Mouse (Mus musculus): ENCODE results near the gene Nipsnap1.

Nipsnap1 gene

DNA sequence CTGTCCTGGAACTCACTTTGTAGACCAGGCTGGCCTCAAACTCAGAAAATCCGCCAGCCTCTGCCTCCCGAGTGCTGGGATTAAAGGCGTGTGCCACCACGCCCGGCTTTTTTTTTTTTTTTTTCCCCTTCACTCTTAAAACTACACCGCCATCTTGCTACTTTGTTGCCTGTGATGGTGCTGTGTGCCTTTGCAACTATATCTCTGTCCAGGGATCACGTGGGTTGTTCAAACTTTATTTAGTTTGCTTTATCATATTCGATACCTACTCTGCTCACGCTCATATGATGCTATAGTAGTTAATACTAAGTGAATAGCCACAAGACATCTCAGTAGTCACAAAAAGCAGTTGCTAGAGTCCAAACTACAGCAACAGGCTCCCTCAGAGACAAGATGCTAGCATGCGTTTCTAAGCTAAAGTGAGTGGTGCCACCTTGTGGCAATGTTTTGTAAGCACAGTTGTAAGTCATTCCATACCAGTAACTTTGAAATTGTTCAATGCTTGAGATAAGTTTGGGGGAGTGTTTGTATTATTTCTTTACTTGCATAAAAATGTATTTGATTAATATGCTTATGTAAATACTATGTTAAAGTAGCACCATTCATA, 8.0 kb upstream of the Nipsnap1 start:
- no peak for DNase-seq (ENCODE audit: low spot score)

DNA sequence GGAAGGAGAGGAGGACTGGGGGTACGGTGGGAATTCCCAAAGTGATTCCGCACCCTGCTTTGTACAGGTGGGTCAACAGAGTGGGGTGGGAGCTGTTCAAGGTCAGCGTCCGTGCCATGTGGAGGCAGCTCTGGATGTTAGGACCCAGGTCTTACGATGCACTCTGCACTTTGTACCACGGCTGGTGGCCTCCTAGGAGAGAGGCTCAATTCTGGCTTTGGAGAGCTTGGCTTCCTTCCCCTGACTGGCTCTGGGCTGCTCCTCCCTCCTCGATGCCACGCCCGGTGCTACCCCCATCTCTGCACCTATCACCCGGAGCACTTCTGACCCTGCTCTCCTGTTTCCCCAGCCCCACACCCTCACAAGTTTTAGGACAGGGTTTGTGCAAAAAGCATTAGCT, 800 bp downstream of the Nipsnap1 start:
- no peak for DNase-seq (ENCODE audit: low spot score)

DNA sequence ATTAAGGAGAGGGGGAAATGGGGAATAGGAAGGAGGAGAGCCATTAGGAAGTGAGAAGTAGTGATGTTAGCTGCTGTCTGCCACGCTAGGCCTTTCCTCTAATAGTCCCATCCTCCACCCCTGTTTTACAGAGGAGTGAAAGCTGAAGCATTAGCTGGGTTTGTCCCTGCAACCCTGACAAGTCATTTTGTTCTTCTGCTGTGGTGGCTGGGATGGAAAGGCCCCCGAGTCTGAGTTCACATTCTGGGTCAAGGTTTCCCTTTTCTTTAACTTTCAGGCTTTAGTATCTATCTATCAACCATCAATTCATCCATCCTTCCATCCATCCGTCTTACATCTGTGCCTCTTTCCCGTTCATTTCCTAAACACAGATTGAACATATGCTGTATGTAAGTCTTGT, 7.3 kb downstream of the Nipsnap1 start:
- DNase-seq (ENCODE audit: low spot score) = no peak

DNA sequence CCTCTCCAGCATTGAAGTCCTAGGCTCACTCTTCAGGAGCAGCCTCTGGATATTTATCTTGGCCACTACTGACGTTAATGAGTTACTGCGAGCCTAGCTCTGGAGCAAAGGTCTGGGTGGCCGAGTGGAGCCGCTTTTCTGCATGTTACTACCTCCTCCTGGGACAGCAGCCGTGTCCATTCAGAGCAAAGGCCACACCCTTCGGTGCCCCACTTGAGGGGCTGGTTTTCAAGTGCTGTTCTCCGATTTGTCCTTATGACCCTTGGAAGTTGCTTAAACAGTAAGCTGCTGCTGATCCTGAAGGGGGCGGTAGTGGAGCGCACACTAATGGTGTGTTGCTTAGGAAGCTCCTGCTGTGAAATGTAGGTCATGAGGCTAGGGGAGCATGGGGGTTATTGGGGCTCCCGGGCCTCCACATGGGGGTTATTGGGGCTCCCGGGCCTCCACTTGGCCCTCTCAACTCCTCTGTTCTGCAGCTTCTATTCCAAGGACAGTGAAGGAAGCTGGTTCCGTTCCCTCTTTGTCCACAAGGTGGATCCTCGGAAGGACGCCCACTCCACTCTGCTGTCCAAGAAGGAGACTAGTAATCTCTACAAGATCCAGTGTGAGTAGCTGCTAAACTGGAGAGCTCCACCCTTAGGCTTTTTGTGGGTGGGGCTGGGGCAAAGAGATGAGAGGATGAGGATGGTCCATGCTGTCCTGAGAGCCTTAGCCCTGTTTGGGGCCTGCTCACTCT, 9.3 kb downstream of the Nipsnap1 start:
- DNase-seq (ENCODE audit: low spot score) = peak; percentile 11

DNA sequence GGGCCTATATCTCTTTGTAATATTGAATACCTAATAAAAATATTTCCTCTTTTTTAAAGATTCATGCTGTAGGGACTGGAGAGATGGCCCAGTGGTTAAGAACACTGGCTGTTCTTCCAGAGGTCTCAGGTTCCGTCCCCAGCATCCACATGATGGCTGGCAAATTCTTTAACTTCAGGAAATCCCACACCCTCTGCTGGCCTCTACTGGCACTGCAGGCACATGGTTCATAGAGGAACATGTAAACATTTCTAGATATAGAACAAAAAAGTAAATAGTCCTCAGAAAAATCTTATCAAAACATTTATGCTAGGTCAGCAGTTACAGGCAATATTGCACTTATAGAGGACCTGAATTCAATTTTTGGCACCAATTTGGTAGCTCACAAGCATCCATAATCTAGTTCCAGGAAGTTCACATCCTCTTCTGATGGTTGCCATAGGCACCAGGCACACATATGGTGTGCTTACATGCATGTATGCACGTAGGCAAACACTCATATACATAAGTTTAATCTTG, 11.7 kb downstream of the Nipsnap1 start:
- DNase-seq (ENCODE audit: low spot score) = peak; percentile 11

DNA sequence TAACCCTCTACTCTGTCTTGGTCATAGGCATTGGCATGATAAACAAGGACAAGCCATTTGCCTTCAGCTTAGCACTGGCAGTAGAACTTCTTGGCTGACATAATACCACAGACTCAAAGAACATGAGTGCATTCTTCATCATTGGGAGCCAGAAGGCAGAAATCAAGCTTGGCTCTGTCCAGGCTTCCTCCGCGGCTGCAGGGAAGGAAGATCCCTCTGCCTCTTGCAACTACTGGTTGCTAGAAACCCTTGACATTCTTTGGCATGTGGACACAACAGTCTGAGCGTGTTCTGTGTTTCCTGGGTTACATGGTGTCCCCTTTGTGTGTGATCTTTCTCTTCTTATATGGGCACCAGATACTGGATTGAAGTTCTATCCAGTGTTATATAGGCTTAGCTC, 13.2 kb downstream of the Nipsnap1 start:
- no peak for DNase-seq (ENCODE audit: low spot score)

DNA sequence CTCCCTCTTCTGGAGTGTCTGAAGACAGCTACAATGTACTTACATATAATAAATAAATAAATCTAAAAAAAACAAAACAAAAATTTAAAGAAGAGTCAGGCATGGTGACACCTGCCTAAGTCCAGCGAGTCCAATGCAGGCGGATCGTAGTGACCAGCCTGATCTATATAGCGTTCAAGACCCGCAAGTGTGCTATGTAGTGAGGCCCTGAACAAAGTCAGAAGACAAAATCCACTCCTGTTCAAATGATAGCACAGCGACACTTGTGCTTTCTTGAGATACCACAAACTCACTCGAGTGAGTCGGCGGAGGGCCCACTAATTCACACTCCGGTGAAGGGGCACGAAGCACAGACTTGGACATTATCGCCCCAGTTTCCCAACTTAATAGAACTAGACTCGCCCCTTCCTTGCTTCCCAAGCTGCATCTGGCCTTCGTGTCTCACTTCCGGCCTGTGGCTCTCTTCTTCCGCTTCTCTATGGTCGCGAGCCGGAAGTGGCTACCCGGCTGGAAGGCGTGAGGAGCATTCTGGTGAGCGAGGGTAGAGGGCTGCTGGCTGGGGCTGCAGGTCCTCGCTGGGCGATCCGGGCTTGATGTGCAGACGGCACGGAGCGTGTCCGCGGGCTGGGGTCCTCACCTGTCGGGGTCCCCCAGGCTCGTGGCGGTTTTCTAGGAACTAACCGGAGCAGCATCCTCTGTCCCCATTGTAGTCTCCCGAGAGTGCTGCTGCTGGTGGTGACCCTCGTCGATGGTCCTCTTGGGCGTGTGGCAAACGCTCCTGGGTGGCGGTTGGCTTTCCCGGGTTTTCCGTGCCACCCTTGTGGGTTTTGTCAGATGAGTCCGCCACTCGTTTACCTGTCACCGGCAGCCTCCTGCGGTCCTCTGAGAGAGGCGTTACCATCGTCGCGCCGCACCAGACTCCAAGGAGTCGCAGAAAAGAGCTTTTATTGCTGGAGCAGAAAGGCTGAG, 21.4 kb downstream of the Nipsnap1 start, which contains the start of gene Thoc5:
Thoc5 (plus strand) TSS at position 473 of the 969 bp plus-strand sequence.
- DNase-seq (ENCODE audit: low spot score) = peak; percentile 77

DNA sequence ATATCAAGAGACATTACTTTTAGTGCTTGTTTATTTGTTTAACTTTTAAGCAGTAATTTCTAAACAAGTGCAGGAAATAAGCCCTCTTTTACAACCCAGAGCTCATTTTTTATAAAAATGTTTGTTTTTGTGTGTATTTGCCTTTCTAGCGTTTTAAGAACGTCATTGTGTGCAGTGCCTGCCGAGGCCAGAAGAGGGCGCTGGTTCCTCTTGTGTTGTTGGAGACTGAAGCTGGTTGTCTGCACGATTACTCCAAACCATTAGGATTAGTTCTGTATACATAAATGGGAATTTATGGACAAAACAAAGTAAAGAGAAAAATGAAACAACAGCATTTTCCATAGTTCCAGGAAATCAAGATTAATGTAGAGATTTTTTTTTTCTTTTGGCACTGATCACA, 26.7 kb downstream of the Nipsnap1 start:
- DNase-seq (ENCODE audit: low spot score) = no peak

DNA sequence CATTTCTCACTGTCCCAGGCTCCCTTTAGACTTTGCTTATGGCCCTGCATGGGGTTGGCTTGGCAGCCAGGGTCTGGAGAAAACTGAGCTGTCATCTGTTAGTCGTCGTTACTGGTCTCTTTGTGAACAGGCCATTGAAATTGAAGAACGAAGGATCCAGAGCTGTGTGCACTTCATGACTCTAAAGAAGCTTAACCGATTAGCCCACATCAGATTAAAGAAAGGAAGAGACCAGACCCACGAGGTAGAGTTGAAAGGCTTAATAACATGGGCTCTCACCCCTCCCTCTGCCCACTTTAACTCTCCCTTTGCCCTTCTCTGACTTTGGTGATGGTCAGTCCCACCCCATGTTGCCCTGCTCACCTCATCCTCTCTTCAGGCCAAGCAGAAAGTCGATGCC, 28.2 kb downstream of the Nipsnap1 start:
- DNase-seq (ENCODE audit: low spot score) = no peak

DNA sequence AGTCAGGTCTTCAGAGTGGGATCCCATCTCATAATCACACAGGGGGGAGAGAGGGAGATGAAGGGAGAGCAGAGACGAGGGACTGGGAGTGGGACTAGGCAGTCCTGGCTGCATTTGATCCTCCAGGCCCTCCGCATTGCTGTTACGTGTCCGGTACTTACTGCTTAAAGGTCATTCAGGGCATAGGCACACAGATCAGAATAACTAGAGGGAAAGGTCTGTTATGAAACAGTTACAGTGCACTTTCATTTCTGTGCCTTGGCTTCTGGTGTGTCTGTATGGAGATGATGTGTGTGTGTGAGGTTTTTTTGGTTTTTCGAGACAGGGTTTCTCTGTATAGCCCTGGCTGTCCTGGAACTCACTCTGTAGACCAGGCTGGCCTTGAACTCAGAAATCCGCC, 32.5 kb downstream of the Nipsnap1 start:
- DNase-seq (ENCODE audit: low spot score) = no peak

DNA sequence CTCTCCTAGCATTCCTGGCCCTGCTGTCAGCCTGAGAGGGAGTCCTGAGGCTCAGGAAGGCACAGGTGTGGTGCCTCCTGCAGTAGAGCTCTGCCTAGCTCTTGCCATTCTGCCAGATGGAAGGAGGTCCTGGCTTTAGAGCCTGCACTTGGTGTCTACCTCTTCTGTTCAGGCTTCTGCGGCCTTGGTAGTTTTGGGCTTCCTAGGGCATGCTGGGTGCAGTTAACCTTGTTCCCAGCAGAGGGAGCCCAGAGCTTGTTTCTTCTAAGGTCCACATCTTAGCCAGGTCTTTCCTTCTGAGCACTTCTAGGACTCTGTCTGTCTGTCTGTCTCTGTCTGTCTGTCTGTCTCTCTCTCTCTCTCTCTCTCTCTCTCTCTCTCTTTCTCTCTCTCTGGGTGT, 42.3 kb downstream of the Nipsnap1 start:
- DNase-seq (ENCODE audit: low spot score) = peak; percentile 53

DNA sequence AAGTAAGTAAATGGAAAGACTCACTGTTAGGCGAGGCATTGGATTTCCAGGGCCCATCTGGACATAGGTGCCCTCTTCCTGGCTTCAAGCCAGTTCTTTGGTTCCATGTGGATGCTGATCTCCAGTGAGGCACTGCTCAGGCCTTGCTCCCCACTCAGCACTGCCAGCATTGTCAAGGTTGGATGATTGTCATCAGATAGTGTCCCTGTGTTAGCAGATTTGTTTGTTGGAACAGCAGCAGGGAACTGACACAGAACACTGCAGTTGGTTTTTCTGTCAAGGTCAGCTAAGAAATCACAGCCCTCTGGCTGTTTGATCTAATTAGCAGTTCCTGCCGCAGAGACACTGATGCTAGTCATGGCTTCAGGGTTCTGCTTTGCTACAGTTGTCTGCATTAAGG, 47.5 kb downstream of the Nipsnap1 start:
- DNase-seq (ENCODE audit: low spot score) = no peak

DNA sequence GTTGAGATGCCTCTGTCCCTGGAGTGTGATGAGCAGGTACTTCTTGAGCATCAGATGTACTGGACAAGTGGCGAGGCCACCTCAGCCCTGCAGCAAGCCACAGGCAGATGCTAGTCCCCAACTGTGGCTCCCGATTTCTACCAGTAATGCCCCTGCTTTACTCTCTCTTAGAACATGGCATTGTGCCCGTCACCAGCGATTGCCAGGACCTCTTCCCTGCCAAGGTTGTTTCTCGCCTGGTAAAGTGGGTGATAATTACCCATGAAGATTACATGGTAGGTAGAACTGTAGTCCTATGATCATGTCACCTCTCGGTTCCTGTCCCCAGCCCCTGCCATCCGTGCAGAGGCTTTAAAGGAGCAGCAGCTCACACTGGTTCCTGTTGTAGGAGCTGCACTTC, 48.0 kb downstream of the Nipsnap1 start:
- no peak for DNase-seq (ENCODE audit: low spot score)

DNA sequence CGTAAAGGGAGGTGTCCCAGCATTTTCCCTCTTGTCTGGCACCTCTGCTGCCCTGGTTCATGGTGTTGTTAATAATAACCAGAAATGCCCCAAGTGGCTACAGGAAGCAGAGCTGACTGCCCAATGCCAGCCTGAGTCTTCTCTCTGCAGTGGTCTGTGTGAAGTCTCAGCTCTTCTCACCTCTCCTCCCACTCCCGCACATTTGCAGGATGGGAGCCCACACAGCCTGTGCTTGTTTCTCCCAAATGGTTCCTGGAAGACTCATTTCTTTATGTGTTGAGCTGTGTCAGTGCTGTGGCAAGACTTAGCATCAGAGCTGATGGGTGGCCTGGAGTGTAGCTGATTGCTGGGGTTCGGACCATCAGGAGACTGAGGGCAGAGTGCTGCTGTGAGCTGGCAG, 53.5 kb downstream of the Nipsnap1 start:
- DNase-seq (ENCODE audit: low spot score) = no peak

DNA sequence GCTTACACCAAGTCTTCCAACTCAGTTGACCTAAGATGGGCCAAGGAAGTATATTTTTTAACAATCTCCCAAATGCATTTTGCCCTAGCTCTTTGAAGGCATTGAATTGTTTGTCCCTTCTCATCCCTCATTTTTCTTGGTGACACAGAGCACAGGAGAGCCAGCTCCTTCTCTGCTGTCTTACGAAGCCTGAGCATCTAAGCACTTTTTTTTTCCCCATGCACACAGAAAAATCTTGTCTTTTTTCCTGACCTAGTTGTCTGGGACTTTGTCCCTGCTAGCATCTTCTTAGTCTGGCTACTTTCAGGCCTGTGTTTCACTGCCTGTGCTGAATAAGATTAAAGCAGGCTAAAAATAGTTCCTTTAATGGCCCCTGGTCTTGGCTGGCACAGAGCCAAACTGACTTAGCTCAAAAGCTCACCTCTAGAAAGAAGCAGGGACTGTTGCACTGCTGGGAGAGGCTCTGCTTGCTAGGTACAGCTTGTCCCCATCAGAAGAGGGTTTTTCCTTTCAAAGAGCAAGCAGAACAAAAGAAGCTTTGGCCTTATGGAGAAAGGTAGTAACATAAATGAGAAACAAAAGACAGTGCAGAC, 57.4 kb downstream of the Nipsnap1 start:
- no peak for DNase-seq (ENCODE audit: low spot score)

DNA sequence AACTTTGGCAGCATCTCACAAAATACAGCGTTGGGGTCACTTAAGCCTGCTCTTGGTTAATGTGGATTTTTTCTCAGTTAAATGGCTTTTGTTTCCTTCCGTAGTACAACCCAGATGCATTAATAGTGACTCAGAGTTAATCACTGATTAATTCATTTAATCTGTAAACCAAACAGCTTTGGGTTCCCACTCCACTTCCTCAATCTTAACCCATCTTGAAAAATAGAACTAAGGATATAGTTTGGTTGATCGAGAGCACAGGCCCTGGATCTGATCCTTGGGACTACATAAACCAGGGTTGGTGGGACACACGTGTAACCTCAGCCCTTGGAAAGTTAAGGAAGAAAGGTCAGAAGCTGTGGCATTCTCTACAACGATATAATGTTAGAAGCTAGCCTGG, 62.5 kb downstream of the Nipsnap1 start:
- no peak for DNase-seq (ENCODE audit: low spot score)
